Mouse (Mus musculus) brain, embryonic 14.5 days (tissue): ENCODE measurements at regions not wholly inside any gene's neighbourhood (a gene's known extent, or its start where the extent isn't known, plus 50 kb on each side); places are given as distances from the start of the nearest gene placed in this dataset.

ENCODE experiments used
- CTCF ChIP-seq: fragments of 200-500 bp; IDR thresholded peaks from 2 replicates; pipeline ENCODE4 v1.5.1; 2012; ENCODE audit warnings: inconsistent platforms, mild to moderate bottlenecking, moderate library complexity, borderline replicate concordance; ENCODE audit not compliant: insufficient read depth, insufficient read length; ENCODE audit errors: extremely low read depth
- POLR2A ChIP-seq: fragments of 200-500 bp; IDR thresholded peaks from 2 replicates; pipeline ENCODE4 v1.6.1; 2012; ENCODE audit warnings: mild to moderate bottlenecking, inconsistent platforms, borderline replicate concordance; ENCODE audit not compliant: poor library complexity, insufficient read depth, insufficient read length, severe bottlenecking; ENCODE audit errors: extremely low read depth

GRCm38 (mm10) chr11:40558486-40558885, 136.5 kb downstream of the Mat2b start:
- no peak for TF ChIP-seq CTCF
- TF ChIP-seq POLR2A, result no peak
